Mouse (Mus musculus) midbrain, embryonic 16.5 days (tissue): ENCODE measurements around the gene Spx. TPM values are rescaled to one million over a fixed set of nuclear protein-coding genes. Genes with fewer than 3 reads are reported as not detected.

Source experiments
- ATAC-seq: fragments of 200-750 bp; cut with Nextera tagmentation; 2 replicates; pipeline ENCODE4 v1.8.0; 2017; ENCODE audit warnings: moderate TSS enrichment
- H3K27ac ChIP-seq: fragments of 300-500 bp; sonication (generic); 2 replicates; pipeline ENCODE4 v1.5.1; 2014; ENCODE audit warnings: mild to moderate bottlenecking, low read length, mixed read lengths
- H3K27me3 ChIP-seq: fragments of 300-500 bp; sonication (generic); 2 replicates; pipeline ENCODE4 v1.6.1; 2014; ENCODE audit warnings: low read depth, low read length, mixed read lengths; ENCODE audit not compliant: control insufficient read depth, insufficient read depth
- H3K36me3 ChIP-seq: fragments of 300-500 bp; sonication (generic); 2 replicates; pipeline ENCODE4 v1.6.1; 2014; ENCODE audit warnings: mild to moderate bottlenecking, low read length, moderate library complexity, mixed read lengths; ENCODE audit not compliant: control insufficient read depth, insufficient read depth
- H3K4me1 ChIP-seq: fragments of 300-500 bp; sonication (generic); 2 replicates; pipeline ENCODE4 v1.6.1; 2014; ENCODE audit warnings: mild to moderate bottlenecking, low read length, mixed read lengths; ENCODE audit not compliant: control insufficient read depth, insufficient read depth
- H3K4me2 ChIP-seq: fragments of 300-500 bp; sonication (generic); 2 replicates; pipeline ENCODE4 v1.6.1; 2014; ENCODE audit warnings: mild to moderate bottlenecking, low read length, mixed read lengths
- H3K4me3 ChIP-seq: fragments of 300-500 bp; sonication (generic); 2 replicates; pipeline ENCODE4 v1.5.1; 2014; ENCODE audit warnings: low read depth, mild to moderate bottlenecking, low read length, moderate library complexity, mixed read lengths
- H3K9ac ChIP-seq: fragments of 300-500 bp; sonication (generic); 2 replicates; pipeline ENCODE4 v1.6.1; 2014; ENCODE audit warnings: low read depth, low read length, mixed read lengths
- H3K9me3 ChIP-seq: fragments of 300-500 bp; sonication (generic); replicated peaks from 2 replicates; pipeline ENCODE4 v1.6.1; 2014; ENCODE audit warnings: mild to moderate bottlenecking, low read length, mixed read lengths; ENCODE audit not compliant: control insufficient read depth, poor library complexity, severe bottlenecking
- WGBS: fragments of 180-500 bp; shearing (Covaris S2); extraction: QIAGEN DNeasy Blood & Tissue Kit; methylation state at CpG from one replicate; pipeline ENCODE4 v1.1.7; 2014; 5-methylcytosine and 5-hydroxymethylcytosine counted together
- polyA plus RNA-seq: library from polyadenylated mRNA; unstranded; fragments of >200 nt; fragmentation: Nextera tagmentation; extraction: Ambion mirVana; gene quantifications from 2 replicates; pipeline ENCODE4 v1.2.1, GENCODE M21; 2015

Gene Spx
- polyA plus RNA-seq = 8.1 and 9.0 TPM in 2 replicates

DNA sequence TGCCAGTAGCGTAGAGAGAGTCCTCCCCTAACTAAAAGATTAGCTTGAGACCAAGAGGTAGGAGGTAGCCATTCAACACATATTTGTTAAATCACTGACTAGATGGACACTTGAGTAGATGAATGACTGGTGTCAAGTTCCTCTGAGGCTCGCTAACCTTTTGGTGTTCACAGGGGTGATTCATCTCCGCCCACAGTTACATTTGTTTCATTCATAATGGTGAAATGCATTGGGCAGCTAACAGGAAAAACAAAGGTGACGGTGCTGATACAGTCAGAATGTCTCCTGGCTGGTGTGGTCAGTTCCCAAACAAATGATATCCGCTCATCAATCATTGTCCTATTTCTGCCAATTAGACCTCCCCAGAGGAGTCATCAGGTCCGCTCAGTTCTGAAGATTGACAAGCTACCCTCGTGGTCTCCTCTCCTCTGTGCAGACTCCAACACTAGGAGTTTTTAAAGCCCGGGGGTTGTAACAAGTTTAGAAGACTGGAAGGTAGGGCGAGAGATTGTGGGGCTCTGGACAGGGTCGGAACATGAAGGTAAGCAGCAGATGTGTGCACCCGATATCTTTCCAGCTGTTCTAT lies at the start of gene Spx:
Spx (plus strand) TSS at position 536 of the 586 bp plus-strand sequence.
- no peak within 1 kb of the TSS for H3K27ac ChIP-seq
- no peaks in the 10 kb centered on the region for H3K36me3 ChIP-seq
- peak within 1 kb of the TSS; percentile 41; the same call in 1 of the 2 replicates for H3K4me3 ChIP-seq
- H3K27me3 ChIP-seq = peaks cover 9% of the 10 kb centered on the region
- ATAC-seq = no peak
- peaks cover 7% of the 10 kb centered on the region for H3K4me1 ChIP-seq
- H3K9me3 ChIP-seq = no peaks in the 10 kb centered on the region
- H3K9ac ChIP-seq = no peak within 1 kb of the TSS
- 71% methylated on average over 11 of the region's 11 CpGs for WGBS
- peak within 1 kb of the TSS; percentile 71 for H3K4me2 ChIP-seq

DNA sequence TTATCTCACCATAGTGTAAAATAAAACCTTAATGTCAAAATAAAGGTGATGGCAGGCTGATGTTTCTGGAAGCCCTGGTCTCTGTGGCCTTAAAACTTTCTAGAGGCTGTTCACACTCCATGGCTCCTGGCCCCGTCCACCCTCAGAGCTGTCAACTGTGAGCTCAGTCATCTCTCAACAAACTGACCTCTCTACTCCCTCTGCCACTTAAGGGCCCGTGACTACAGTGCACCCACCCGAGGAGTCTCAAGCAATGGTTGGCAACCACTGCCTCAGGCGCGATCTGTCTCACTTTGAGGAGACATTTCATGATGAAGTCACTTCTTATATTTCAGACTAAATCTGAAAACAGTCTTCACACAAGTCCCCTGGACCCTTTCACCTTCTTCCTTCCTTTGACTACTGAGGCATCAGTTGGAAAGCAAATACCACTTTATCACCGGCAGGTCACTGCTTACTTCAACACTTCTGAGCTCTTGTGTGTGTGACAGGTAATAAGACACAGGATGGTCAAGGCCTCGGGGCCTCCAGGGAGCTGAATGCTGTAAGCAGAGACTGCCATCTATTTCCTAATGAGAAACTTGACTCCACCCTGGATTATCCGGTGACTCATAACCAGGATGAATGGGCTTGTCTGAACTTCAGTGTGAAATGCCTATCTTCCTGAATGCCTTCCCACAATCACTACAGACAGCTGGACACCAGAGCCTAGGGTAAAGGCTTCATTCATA lies 47.3 kb upstream of the Spx start:
- no peaks in the 10 kb centered on the region for H3K4me1 ChIP-seq
- H3K4me3 ChIP-seq = no peak overlapping the region
- ATAC-seq = no peak
- H3K36me3 ChIP-seq = peaks cover 28% of the 10 kb centered on the region
- 93% methylated on average over 8 of the region's 8 CpGs for WGBS
- no peaks in the 10 kb centered on the region for H3K27me3 ChIP-seq
- H3K9ac ChIP-seq = no peak overlapping the region
- no peaks in the 10 kb centered on the region for H3K9me3 ChIP-seq
- no peak overlapping the region for H3K27ac ChIP-seq
- no peak overlapping the region for H3K4me2 ChIP-seq

DNA sequence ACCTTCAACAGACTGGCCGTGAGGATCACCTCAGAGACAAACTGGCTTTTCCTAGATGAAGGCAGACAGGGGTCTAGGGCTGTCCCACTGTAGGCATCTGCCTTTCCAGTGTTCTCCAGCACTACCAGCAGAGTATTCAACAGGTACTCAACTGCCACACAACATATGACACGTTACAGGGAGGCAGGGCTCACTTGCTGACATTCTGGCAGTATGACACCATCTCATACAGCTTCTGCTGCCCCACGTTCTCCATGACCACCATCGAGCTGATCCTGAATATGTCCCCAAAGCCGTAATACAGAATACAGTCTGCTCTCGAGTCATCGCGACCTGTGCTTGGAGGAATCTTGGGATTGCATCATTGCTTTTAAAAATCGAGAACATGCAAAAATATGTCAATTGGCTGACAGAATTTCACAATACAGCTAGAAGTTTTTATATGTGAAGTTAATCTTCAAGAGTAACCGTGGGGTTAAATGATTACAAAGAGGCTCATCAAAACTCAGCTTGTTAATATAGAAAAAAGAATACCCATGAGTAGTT lies 46.7 kb upstream of the Spx start:
- no peaks in the 10 kb centered on the region for H3K4me1 ChIP-seq
- no peak overlapping the region for H3K9ac ChIP-seq
- peaks cover 28% of the 10 kb centered on the region for H3K36me3 ChIP-seq
- 94% methylated on average over 10 of the region's 10 CpGs for WGBS
- no peak for ATAC-seq
- no peak overlapping the region for H3K27ac ChIP-seq
- H3K4me3 ChIP-seq = no peak overlapping the region
- H3K9me3 ChIP-seq = no peaks in the 10 kb centered on the region
- H3K4me2 ChIP-seq = no peak overlapping the region
- H3K27me3 ChIP-seq = no peaks in the 10 kb centered on the region

DNA sequence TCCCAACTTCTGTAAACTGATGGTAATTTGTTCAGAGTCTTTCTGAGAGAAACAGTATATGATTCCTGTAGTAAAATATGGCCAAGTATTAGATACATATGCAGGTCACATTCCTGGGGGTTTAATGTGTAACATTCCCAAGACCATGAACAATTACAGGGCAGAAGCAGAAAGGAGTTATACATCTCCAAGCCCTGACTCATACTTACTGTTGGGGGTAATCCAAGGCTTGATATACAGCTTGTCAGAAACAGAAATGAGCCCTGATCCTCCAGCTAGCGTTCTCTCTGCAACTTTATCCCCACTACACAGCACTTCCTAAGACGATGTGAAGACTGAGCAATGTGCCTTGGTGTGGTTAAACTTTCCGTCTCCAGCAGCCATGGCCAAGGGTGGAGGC lies 45.7 kb upstream of the Spx start:
- Histone ChIP-seq H3K4me3 (no peak overlapping the region), H3K36me3 (peaks cover 25% of the 10 kb centered on the region), H3K4me1 (no peaks in the 10 kb centered on the region), H3K9me3 (no peaks in the 10 kb centered on the region), H3K27me3 (no peaks in the 10 kb centered on the region), H3K9ac (no peak overlapping the region), H3K4me2 (no peak overlapping the region), H3K27ac (no peak overlapping the region)
- ATAC-seq = no peak
- 94% methylated on average over 3 of the region's 3 CpGs for WGBS

DNA sequence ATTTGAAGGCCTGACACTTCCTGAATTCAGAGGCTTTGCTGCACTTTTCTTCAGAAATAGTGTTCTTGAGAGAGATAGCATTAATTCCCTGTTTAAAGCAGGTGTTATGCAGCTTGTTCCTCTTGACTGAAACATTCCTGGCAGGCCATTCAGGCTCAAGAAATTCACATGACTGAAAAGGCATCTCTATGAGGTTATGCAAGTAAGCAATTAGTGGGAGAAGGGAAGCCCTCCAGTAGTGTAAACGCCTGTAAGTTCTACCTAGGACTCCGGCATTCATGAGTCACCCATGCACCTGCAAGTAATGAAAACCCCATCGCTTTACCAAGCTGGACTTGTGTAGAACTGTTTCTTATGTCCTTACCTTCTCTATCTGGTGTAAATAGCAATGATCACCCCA lies 43.7 kb upstream of the Spx start:
- no peak overlapping the region for H3K9ac ChIP-seq
- no peaks in the 10 kb centered on the region for H3K9me3 ChIP-seq
- 95% methylated on average over 3 of the region's 3 CpGs for WGBS
- peaks cover 16% of the 10 kb centered on the region for H3K36me3 ChIP-seq
- no peak overlapping the region for H3K4me3 ChIP-seq
- no peak overlapping the region for H3K4me2 ChIP-seq
- H3K27ac ChIP-seq = no peak overlapping the region
- no peak for ATAC-seq
- H3K4me1 ChIP-seq = no peaks in the 10 kb centered on the region
- H3K27me3 ChIP-seq = no peaks in the 10 kb centered on the region

DNA sequence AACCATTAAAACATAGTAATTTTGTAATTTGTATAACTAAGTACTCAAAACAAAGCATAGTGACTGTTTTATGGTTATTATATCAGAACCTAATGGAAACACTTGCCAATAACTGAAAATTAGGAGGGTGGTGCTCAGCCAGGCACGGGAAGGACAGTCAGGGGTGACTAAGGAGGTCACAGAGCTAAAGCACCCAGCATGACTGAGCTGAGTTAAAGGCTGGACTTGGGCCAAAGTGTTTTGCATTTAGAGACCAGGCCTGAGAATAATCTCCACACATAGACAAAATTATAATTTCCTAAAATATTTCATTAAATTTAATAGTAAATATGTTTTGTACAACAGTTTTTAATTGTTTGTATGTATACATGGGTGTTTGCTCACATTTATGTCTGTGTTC lies 36.2 kb upstream of the Spx start:
- Histone ChIP-seq H3K9me3 (no peaks in the 10 kb centered on the region), H3K27me3 (no peaks in the 10 kb centered on the region), H3K27ac (no peak overlapping the region), H3K36me3 (peaks cover 11% of the 10 kb centered on the region; the same call in 1 of the 2 replicates), H3K4me2 (no peak overlapping the region), H3K4me3 (no peak overlapping the region), H3K4me1 (no peaks in the 10 kb centered on the region), H3K9ac (no peak overlapping the region)
- whole genome bisulfite sequencing = 81% methylated on average over 1 of the region's 1 CpGs
- no peak for ATAC-seq

DNA sequence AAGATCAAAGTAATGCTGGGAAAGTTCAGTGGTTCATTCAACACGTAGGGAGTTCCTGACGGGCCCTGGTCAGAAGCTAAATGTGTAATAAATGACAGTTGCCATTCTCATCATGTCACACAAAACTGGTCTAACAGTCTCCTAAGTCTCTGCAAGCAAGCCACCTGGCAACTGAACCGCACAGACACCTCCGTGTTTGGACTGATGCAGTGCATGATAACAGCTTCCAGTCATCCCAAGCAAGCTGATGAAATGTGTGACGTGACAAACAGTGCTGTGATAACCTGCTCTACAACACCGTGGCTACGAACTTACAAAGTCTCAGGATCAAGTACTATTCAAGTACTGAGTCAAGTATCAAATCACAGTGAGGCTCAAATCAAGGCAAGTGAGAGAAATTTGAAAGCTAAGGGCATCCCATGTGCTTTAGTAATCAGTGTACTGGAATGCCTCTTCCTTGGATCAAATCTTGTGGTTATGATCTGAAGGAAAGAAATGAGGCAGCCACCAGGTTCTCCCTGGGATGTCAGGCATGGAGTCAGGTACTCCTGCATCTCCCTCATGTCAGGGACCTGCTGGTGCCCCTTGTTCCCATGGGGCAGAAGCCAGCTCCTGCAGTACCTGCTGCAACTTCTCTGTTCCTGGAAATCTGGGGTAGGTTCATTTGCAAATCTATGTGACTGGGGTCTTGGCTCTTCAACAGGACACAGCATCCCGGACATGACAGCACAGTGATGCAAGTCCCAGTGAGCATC lies 34.5 kb upstream of the Spx start:
- H3K27me3 ChIP-seq = no peaks in the 10 kb centered on the region
- H3K9ac ChIP-seq = no peak overlapping the region
- no peaks in the 10 kb centered on the region for H3K4me1 ChIP-seq
- 0 out of 2 replicates have a peak, but pooled peaks cover 6% of the 10 kb centered on the region for H3K36me3 ChIP-seq
- H3K27ac ChIP-seq = no peak overlapping the region
- H3K9me3 ChIP-seq = no peaks in the 10 kb centered on the region
- WGBS = 89% methylated on average over 8 of the region's 8 CpGs
- ATAC-seq = no peak
- no peak overlapping the region for H3K4me3 ChIP-seq
- no peak overlapping the region for H3K4me2 ChIP-seq

DNA sequence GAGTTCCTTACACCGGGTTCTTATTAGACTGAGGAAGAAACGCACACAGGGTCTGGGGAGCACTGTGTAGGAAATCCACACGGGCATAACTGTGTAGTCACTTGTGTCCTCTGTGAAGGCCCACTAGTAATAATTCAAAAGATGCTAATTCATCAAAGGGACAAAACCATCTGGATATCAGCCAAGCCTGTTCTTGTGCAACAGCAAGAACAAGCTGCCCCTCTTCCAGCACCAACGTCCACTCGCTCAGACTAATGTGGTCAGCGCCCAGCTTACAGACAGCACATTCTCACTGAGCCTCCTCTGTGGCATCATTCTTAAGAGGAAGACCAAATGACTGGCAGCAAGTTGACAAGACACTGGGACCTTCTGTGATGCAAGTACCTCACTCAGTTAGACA lies 33.3 kb upstream of the Spx start:
- H3K4me2 ChIP-seq = no peak overlapping the region
- 90% methylated on average over 6 of the region's 6 CpGs for WGBS
- no peak for ATAC-seq

More for the DNA sequence above, 33.3 kb upstream of the Spx start:
- no peak overlapping the region for H3K4me3 ChIP-seq
- H3K27me3 ChIP-seq = no peaks in the 10 kb centered on the region
- H3K4me1 ChIP-seq = no peaks in the 10 kb centered on the region
- no peak overlapping the region for H3K9ac ChIP-seq
- no peaks in the 10 kb centered on the region for H3K9me3 ChIP-seq
- H3K36me3 ChIP-seq = 0 out of 2 replicates have a peak, but pooled peaks cover 3% of the 10 kb centered on the region
- no peak overlapping the region for H3K27ac ChIP-seq
